Mouse (Mus musculus): ENCODE results near the gene Atxn7l1. TPM values are rescaled to one million over a fixed set of nuclear protein-coding genes. Genes with fewer than 3 reads are reported as not detected.

Gene Atxn7l1
- polyA plus RNA-seq, 1 experiment = 129 TPM

- 95% methylated on average over 17 of the region's 17 CpGs for WGBS
- H3K4me1 ChIP-seq (replicated peaks; ENCODE audit: control insufficient read depth, insufficient read depth, low read length) = no peaks in the 10 kb centered on the region
- H3K27me3 ChIP-seq (ENCODE audit: control insufficient read depth, insufficient read depth, low read length) = no peaks in the 10 kb centered on the region
- TF ChIP-seq POLR2A (IDR thresholded peaks at IDR 0.05; ENCODE audit: control insufficient read depth, extremely low read depth, insufficient read depth, low read length, poor library complexity) (no peak), CTCF (IDR thresholded peaks at IDR 0.05; ENCODE audit: borderline replicate concordance, control insufficient read depth, extremely low read depth, insufficient read depth, low read length, poor library complexity) (no peak)
- H3K4me3 ChIP-seq (ENCODE audit: control insufficient read depth, insufficient read depth, low read length) = no peak overlapping the region
- no peak overlapping the region for H3K27ac ChIP-seq (ENCODE audit: control insufficient read depth, insufficient read depth, low read length)
- H3K36me3 ChIP-seq (ENCODE audit: control insufficient read depth, insufficient read depth, low read length) = peaks cover 76% of the 10 kb centered on the region
- no peak for DNase-seq
Measured at GRCm38 (mm10) chr12:33341351-33341892, 193.9 kb downstream of the Atxn7l1 start.

GRCm38 (mm10) chr12:33344970-33345772 is 197.7 kb downstream of the Atxn7l1 start:
- TF ChIP-seq POLR2A (IDR thresholded peaks at IDR 0.05; ENCODE audit: control insufficient read depth, extremely low read depth, insufficient read depth, low read length, poor library complexity) (no peak), CTCF (IDR thresholded peaks at IDR 0.05; ENCODE audit: borderline replicate concordance, control insufficient read depth, extremely low read depth, insufficient read depth, low read length, poor library complexity) (no peak)
- H3K4me1 ChIP-seq (replicated peaks; ENCODE audit: control insufficient read depth, insufficient read depth, low read length) = no peaks in the 10 kb centered on the region
- DNase-seq = no peak
- no peak overlapping the region for H3K4me3 ChIP-seq (ENCODE audit: control insufficient read depth, insufficient read depth, low read length)
- H3K27ac ChIP-seq (ENCODE audit: control insufficient read depth, insufficient read depth, low read length) = no peak overlapping the region
- H3K27me3 ChIP-seq (ENCODE audit: control insufficient read depth, insufficient read depth, low read length) = no peaks in the 10 kb centered on the region
- 95% methylated on average over 25 of the region's 25 CpGs for WGBS
- H3K36me3 ChIP-seq (ENCODE audit: control insufficient read depth, insufficient read depth, low read length) = peaks cover 81% of the 10 kb centered on the region

GRCm38 (mm10) chr12:33345773-33346435 is 198.4 kb downstream of the Atxn7l1 start:
- Histone ChIP-seq H3K36me3 (ENCODE audit: control insufficient read depth, insufficient read depth, low read length) (peaks cover 86% of the 10 kb centered on the region), H3K27me3 (ENCODE audit: control insufficient read depth, insufficient read depth, low read length) (no peaks in the 10 kb centered on the region), H3K4me1 (replicated peaks; ENCODE audit: control insufficient read depth, insufficient read depth, low read length) (no peaks in the 10 kb centered on the region), H3K27ac (ENCODE audit: control insufficient read depth, insufficient read depth, low read length) (no peak overlapping the region), H3K4me3 (ENCODE audit: control insufficient read depth, insufficient read depth, low read length) (no peak overlapping the region)
- no peak for DNase-seq
- TF ChIP-seq CTCF (IDR thresholded peaks at IDR 0.05; ENCODE audit: borderline replicate concordance, control insufficient read depth, extremely low read depth, insufficient read depth, low read length, poor library complexity) (no peak), POLR2A (IDR thresholded peaks at IDR 0.05; ENCODE audit: control insufficient read depth, extremely low read depth, insufficient read depth, low read length, poor library complexity) (no peak)
- WGBS = 95% methylated on average over 23 of the region's 23 CpGs

DNA sequence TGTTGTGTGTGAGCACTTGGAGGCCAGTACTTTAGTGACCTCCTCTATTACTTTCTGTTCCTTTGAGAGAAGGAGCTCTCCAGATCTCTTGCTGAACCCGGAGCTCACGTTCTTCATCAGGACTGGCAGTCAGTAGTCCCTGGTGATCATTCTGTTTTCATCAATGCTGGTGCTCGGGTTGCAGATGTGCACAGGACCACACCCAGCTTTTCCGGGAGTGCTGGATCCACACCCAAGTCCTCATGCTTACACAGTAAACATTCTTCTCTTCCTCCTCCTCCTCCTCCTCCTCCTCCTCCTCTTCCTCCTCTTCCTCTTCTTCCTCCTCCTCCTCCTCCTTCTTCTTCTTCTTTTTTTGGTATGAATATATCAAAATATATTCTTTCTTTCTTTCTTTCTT is 205.2 kb downstream of the Atxn7l1 start:
- H3K27me3 ChIP-seq (ENCODE audit: control insufficient read depth, insufficient read depth, low read length) = no peaks in the 10 kb centered on the region
- WGBS = 96% methylated on average over 4 of the region's 4 CpGs
- DNase-seq = no peak
- no peak overlapping the region for H3K27ac ChIP-seq (ENCODE audit: control insufficient read depth, insufficient read depth, low read length)
- no peaks in the 10 kb centered on the region for H3K4me1 ChIP-seq (replicated peaks; ENCODE audit: control insufficient read depth, insufficient read depth, low read length)
- H3K4me3 ChIP-seq (ENCODE audit: control insufficient read depth, insufficient read depth, low read length) = no peak overlapping the region
- H3K36me3 ChIP-seq (ENCODE audit: control insufficient read depth, insufficient read depth, low read length) = peaks cover 72% of the 10 kb centered on the region
- TF ChIP-seq CTCF (IDR thresholded peaks at IDR 0.05; ENCODE audit: borderline replicate concordance, control insufficient read depth, extremely low read depth, insufficient read depth, low read length, poor library complexity) (no peak), POLR2A (IDR thresholded peaks at IDR 0.05; ENCODE audit: control insufficient read depth, extremely low read depth, insufficient read depth, low read length, poor library complexity) (no peak)

- H3K36me3 ChIP-seq (ENCODE audit: control insufficient read depth, insufficient read depth, low read length) = peaks cover 72% of the 10 kb centered on the region
- H3K4me3 ChIP-seq (ENCODE audit: control insufficient read depth, insufficient read depth, low read length) = no peak overlapping the region
- TF ChIP-seq CTCF (IDR thresholded peaks at IDR 0.05; ENCODE audit: borderline replicate concordance, control insufficient read depth, extremely low read depth, insufficient read depth, low read length, poor library complexity) (no peak), POLR2A (IDR thresholded peaks at IDR 0.05; ENCODE audit: control insufficient read depth, extremely low read depth, insufficient read depth, low read length, poor library complexity) (no peak)
- H3K27ac ChIP-seq (ENCODE audit: control insufficient read depth, insufficient read depth, low read length) = no peak overlapping the region
- 98% methylated on average over 10 of the region's 10 CpGs for WGBS
- no peaks in the 10 kb centered on the region for H3K27me3 ChIP-seq (ENCODE audit: control insufficient read depth, insufficient read depth, low read length)
- no peak for DNase-seq
- H3K4me1 ChIP-seq (replicated peaks; ENCODE audit: control insufficient read depth, insufficient read depth, low read length) = no peaks in the 10 kb centered on the region
Measured at GRCm38 (mm10) chr12:33358345-33358744, 210.9 kb downstream of the Atxn7l1 start.

DNA sequence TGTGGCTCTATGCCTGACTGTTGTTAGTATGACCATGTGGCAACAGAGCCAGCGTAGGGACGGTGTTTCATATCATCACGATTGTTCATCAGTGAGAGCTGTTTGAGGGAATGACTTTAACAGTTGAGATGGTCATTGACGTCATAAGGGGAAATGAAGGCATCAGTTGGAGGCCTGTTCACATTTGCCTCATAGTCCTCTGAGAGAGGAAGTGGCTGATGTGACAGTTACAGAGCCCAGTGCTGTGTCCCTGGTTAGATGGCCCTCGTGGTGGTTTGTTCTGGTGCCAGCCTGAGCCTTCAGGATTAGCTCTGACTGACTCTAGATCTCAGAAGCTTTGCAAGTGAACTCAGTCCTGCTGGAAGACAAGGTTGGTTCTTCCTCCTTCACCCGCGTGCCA is 211.7 kb downstream of the Atxn7l1 start:
- DNase-seq = no peak
- Histone ChIP-seq H3K36me3 (ENCODE audit: control insufficient read depth, insufficient read depth, low read length) (peaks cover 72% of the 10 kb centered on the region), H3K4me1 (replicated peaks; ENCODE audit: control insufficient read depth, insufficient read depth, low read length) (no peaks in the 10 kb centered on the region), H3K4me3 (ENCODE audit: control insufficient read depth, insufficient read depth, low read length) (no peak overlapping the region), H3K27me3 (ENCODE audit: control insufficient read depth, insufficient read depth, low read length) (no peaks in the 10 kb centered on the region), H3K27ac (ENCODE audit: control insufficient read depth, insufficient read depth, low read length) (no peak overlapping the region)
- TF ChIP-seq CTCF (IDR thresholded peaks at IDR 0.05; ENCODE audit: borderline replicate concordance, control insufficient read depth, extremely low read depth, insufficient read depth, low read length, poor library complexity) (no peak), POLR2A (IDR thresholded peaks at IDR 0.05; ENCODE audit: control insufficient read depth, extremely low read depth, insufficient read depth, low read length, poor library complexity) (no peak)
- 82% methylated on average over 7 of the region's 7 CpGs for WGBS
